Mouse (Mus musculus) spleen, adult 2 months (tissue): ENCODE results near the gene Hoxb8.

Experiments used
- CTCF ChIP-seq: fragments of 200-500 bp; IDR thresholded peaks from 2 replicates; pipeline ENCODE4 v1.5.1; 2011; ENCODE audit warnings: mild to moderate bottlenecking, inconsistent platforms; ENCODE audit not compliant: insufficient read depth, insufficient read length, insufficient replicate concordance; ENCODE audit errors: extremely low read depth
- POLR2A ChIP-seq: fragments of 200-500 bp; IDR thresholded peaks from 2 replicates; pipeline ENCODE4 v1.6.1; 2011; ENCODE audit warnings: low read depth, low read length, inconsistent platforms

DNA sequence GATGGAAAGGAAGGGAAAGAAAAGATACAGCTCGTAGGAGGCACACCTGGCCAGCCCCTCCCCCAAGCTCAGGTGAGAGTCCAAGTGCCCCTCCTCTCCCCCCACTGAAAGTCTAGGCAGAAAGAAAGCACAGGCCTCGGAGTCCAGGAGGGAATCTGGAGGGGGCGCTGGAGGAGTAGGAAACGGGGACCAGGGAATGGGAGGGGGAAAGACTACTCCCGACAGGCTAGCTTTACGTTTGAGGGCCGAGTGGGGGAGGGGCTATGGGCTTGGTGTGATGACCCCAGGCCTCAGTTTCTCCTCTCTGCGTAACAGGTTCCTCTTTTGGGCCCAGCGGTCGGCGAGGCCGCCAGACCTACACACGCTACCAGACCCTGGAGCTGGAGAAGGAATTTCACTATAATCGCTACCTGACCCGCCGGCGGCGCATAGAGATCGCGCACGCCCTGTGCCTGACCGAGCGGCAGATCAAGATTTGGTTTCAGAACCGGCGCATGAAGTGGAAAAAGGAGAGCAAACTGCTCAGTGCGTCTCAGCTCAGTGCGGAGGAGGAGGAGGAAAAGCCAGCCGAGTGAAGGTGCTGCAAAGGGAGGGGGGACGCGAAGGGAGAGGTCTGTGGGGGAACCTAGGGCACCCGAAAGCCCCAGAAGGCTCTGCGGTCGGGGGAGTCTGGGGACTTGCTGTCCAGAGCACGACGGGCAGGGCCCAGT, 18.8 kb downstream of the Hoxb8 start:
- TF ChIP-seq CTCF (no peak), POLR2A (no peak)
